Mouse (Mus musculus) stomach, postnatal 0 days (tissue): ENCODE data around the gene Cchcr1.

Experiments
- CTCF ChIP-seq: IDR thresholded peaks from 2 replicates; pipeline ENCODE4 v1.5.1; 2016; ENCODE audit warnings: antibody characterized with exemption, low read depth, mild to moderate bottlenecking, moderate library complexity
- EP300 ChIP-seq: optimal IDR thresholded peaks from 2 replicates; pipeline ENCODE3; 2016; ENCODE audit warnings: antibody characterized with exemption

DNA sequence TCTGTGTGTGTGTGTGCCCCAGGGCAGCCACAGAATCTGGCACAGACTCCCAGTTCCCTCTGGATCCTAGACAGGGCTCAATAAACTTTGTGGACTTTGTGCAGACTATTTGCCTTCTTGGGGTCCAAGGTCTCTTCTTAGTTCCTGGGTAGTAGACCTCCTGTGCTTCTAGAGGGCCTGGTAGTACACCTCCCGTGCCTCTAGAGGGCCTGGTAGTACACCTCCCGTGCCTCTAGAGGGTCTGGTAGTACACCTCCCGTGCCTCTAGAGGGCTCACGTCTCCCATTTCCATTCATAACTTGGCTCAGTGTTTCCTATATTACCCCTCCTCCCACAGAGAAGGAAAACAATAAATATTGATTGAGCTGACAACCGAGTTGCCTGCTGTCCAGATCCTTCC lies 39.9 kb downstream of the Cchcr1 start:
- TF ChIP-seq CTCF (peak; percentile 91), EP300 (no peak)
